Mouse (Mus musculus) forebrain, embryonic 10.5 days (tissue): ENCODE data around the gene Hira. TPM values are rescaled to one million over a fixed set of nuclear protein-coding genes. Genes with fewer than 3 reads are reported as not detected.

ENCODE experiments used
- DNase-seq: peaks from one replicate; pipeline ENCODE4 v3.0.0-alpha.2; 2017; ENCODE audit warnings: low spot score; ENCODE audit errors: extremely low spot score
- H3K27ac ChIP-seq: fragments of 300-500 bp; sonication (generic); 2 replicates; pipeline ENCODE4 v1.5.1; 2016; ENCODE audit warnings: mild to moderate bottlenecking
- H3K27me3 ChIP-seq: fragments of 300-500 bp; sonication (generic); 2 replicates; pipeline ENCODE4 v1.6.1; 2016; ENCODE audit warnings: mild to moderate bottlenecking; ENCODE audit not compliant: poor library complexity, severe bottlenecking
- H3K36me3 ChIP-seq: fragments of 300-500 bp; sonication (generic); replicated peaks from 2 replicates; pipeline ENCODE4 v1.6.1; 2016; ENCODE audit warnings: mild to moderate bottlenecking, moderate library complexity
- H3K4me1 ChIP-seq: fragments of 300-500 bp; sonication (generic); 2 replicates; pipeline ENCODE4 v1.6.1; 2016
- H3K4me3 ChIP-seq: fragments of 300-500 bp; sonication (generic); 2 replicates; pipeline ENCODE4 v1.5.1; 2016; ENCODE audit warnings: mild to moderate bottlenecking, moderate library complexity
- H3K9me3 ChIP-seq: fragments of 300-500 bp; sonication (generic); 2 replicates; pipeline ENCODE4 v1.6.1; 2016; ENCODE audit warnings: mild to moderate bottlenecking, moderate library complexity
- WGBS: fragments of 180-500 bp; shearing (Covaris S2); methylation state at CpG from one replicate; pipeline ENCODE4 v1.1.7; 2016; 5-methylcytosine and 5-hydroxymethylcytosine counted together
- polyA plus RNA-seq: library from polyadenylated mRNA; unstranded; fragments of >200 nt; fragmentation: Nextera tagmentation; extraction: Ambion mirVana; gene quantifications from 2 replicates; pipeline ENCODE4 v1.2.1, GENCODE M21; 2016

The Hira gene
- polyA plus RNA-seq, 1 experiment from 2014 or later = 25.8 TPM

GRCm38 (mm10) chr16:18876091-18876441, 771 bp upstream of the Hira start:
- 1% methylated on average over 17 of the region's 17 CpGs for WGBS

GRCm38 (mm10) chr16:18877386-18878090, 701 bp downstream of the Hira start:
- peaks cover 64% of the 10 kb centered on the region for H3K36me3 ChIP-seq

More at GRCm38 (mm10) chr16:18876091-18876441, 771 bp upstream of the Hira start:
- Histone ChIP-seq H3K4me1 (peaks cover 18% of the 10 kb centered on the region), H3K4me3 (peak overlapping the region; percentile 85), H3K27ac (peak overlapping the region; percentile 92), H3K27me3 (no peaks in the 10 kb centered on the region), H3K36me3 (peaks cover 64% of the 10 kb centered on the region), H3K9me3 (no peaks in the 10 kb centered on the region)
- DNase-seq = no peak

GRCm38 (mm10) chr16:18878091-18878720, 1.4 kb downstream of the Hira start:
- H3K4me1 ChIP-seq = peaks cover 18% of the 10 kb centered on the region
- H3K27ac ChIP-seq = peak overlapping the region; percentile 92
- no peak for DNase-seq
- H3K36me3 ChIP-seq = peaks cover 64% of the 10 kb centered on the region
- H3K27me3 ChIP-seq = no peaks in the 10 kb centered on the region
- H3K4me3 ChIP-seq = peak overlapping the region; percentile 85
- whole genome bisulfite sequencing = 34% methylated on average over 20 of the region's 20 CpGs
- no peaks in the 10 kb centered on the region; the same call in 1 of the 2 replicates for H3K9me3 ChIP-seq

More at GRCm38 (mm10) chr16:18877386-18878090, 701 bp downstream of the Hira start:
- under 1% methylated on average over 41 of the region's 43 CpGs for WGBS
- peak; percentile 74 for DNase-seq
- peak overlapping the region; percentile 85 for H3K4me3 ChIP-seq
- peak overlapping the region; percentile 92 for H3K27ac ChIP-seq
- no peaks in the 10 kb centered on the region for H3K27me3 ChIP-seq
- no peaks in the 10 kb centered on the region; the same call in 1 of the 2 replicates for H3K9me3 ChIP-seq
- peaks cover 18% of the 10 kb centered on the region for H3K4me1 ChIP-seq

GRCm38 (mm10) chr16:18884044-18884443, 7.2 kb downstream of the Hira start:
- no peak for DNase-seq
- H3K36me3 ChIP-seq = peaks cover 79% of the 10 kb centered on the region
- H3K27ac ChIP-seq = no peak overlapping the region
- peaks cover 7% of the 10 kb centered on the region; the same call in 1 of the 2 replicates for H3K4me1 ChIP-seq
- H3K27me3 ChIP-seq = no peaks in the 10 kb centered on the region
- no peaks in the 10 kb centered on the region; the same call in 1 of the 2 replicates for H3K9me3 ChIP-seq
- H3K4me3 ChIP-seq = no peak overlapping the region

GRCm38 (mm10) chr16:18893840-18894372, 17.1 kb downstream of the Hira start:
- Histone ChIP-seq H3K27ac (no peak overlapping the region), H3K4me3 (no peak overlapping the region)

GRCm38 (mm10) chr16:18895249-18895648, 18.4 kb downstream of the Hira start:
- Histone ChIP-seq H3K27ac (no peak overlapping the region), H3K9me3 (no peaks in the 10 kb centered on the region), H3K4me1 (no peaks in the 10 kb centered on the region), H3K27me3 (no peaks in the 10 kb centered on the region), H3K4me3 (no peak overlapping the region), H3K36me3 (peaks cover 63% of the 10 kb centered on the region)
- no peak for DNase-seq
- WGBS = 90% methylated on average over 3 of the region's 3 CpGs

More at GRCm38 (mm10) chr16:18893840-18894372, 17.1 kb downstream of the Hira start:
- H3K36me3 ChIP-seq = peaks cover 54% of the 10 kb centered on the region
- no peaks in the 10 kb centered on the region for H3K9me3 ChIP-seq
- 90% methylated on average over 4 of the region's 4 CpGs for WGBS
- H3K4me1 ChIP-seq = no peaks in the 10 kb centered on the region
- no peaks in the 10 kb centered on the region for H3K27me3 ChIP-seq
- no peak for DNase-seq

- Histone ChIP-seq H3K36me3 (peaks cover 75% of the 10 kb centered on the region), H3K4me1 (no peaks in the 10 kb centered on the region), H3K4me3 (no peak overlapping the region), H3K27ac (no peak overlapping the region), H3K9me3 (no peaks in the 10 kb centered on the region), H3K27me3 (no peaks in the 10 kb centered on the region)
- DNase-seq = no peak
- WGBS = 91% methylated on average over 10 of the region's 10 CpGs
These were observed 19.6 kb downstream of the Hira start for GRCm38 (mm10) chr16:18896429-18896828.

GRCm38 (mm10) chr16:18905648-18906047, 28.8 kb downstream of the Hira start:
- 91% methylated on average over 1 of the region's 1 CpGs for WGBS
- Histone ChIP-seq H3K9me3 (no peaks in the 10 kb centered on the region), H3K27me3 (no peaks in the 10 kb centered on the region), H3K4me1 (no peaks in the 10 kb centered on the region), H3K4me3 (no peak overlapping the region), H3K27ac (no peak overlapping the region), H3K36me3 (peaks cover 94% of the 10 kb centered on the region)
- no peak for DNase-seq

- H3K36me3 ChIP-seq = peaks cover 93% of the 10 kb centered on the region
- H3K4me1 ChIP-seq = no peaks in the 10 kb centered on the region
- 94% methylated on average over 4 of the region's 4 CpGs for WGBS
These were observed 39.2 kb downstream of the Hira start for GRCm38 (mm10) chr16:18916064-18916463.

GRCm38 (mm10) chr16:18921771-18922170, 44.9 kb downstream of the Hira start:
- H3K9me3 ChIP-seq = no peaks in the 10 kb centered on the region
- WGBS = 92% methylated on average over 2 of the region's 2 CpGs
- no peaks in the 10 kb centered on the region for H3K27me3 ChIP-seq
- H3K27ac ChIP-seq = no peak overlapping the region
- no peaks in the 10 kb centered on the region for H3K4me1 ChIP-seq
- no peak overlapping the region for H3K4me3 ChIP-seq
- peaks cover 97% of the 10 kb centered on the region for H3K36me3 ChIP-seq
- DNase-seq = no peak

More at GRCm38 (mm10) chr16:18916064-18916463, 39.2 kb downstream of the Hira start:
- Histone ChIP-seq H3K4me3 (no peak overlapping the region), H3K27me3 (no peaks in the 10 kb centered on the region), H3K9me3 (no peaks in the 10 kb centered on the region), H3K27ac (no peak overlapping the region)
- no peak for DNase-seq

- no peak for DNase-seq
- no peak overlapping the region for H3K4me3 ChIP-seq
- H3K9me3 ChIP-seq = no peaks in the 10 kb centered on the region
- 98% methylated on average over 1 of the region's 1 CpGs for WGBS
- no peak overlapping the region for H3K27ac ChIP-seq
- no peaks in the 10 kb centered on the region for H3K4me1 ChIP-seq
- H3K36me3 ChIP-seq = peaks cover 95% of the 10 kb centered on the region
- no peaks in the 10 kb centered on the region for H3K27me3 ChIP-seq
These were observed 51.1 kb downstream of the Hira start for GRCm38 (mm10) chr16:18927963-18928362.

- Histone ChIP-seq H3K4me3 (no peak overlapping the region), H3K4me1 (no peaks in the 10 kb centered on the region), H3K36me3 (peaks cover 91% of the 10 kb centered on the region), H3K27me3 (no peaks in the 10 kb centered on the region), H3K9me3 (no peaks in the 10 kb centered on the region), H3K27ac (no peak overlapping the region)
- no peak for DNase-seq
- 90% methylated on average over 5 of the region's 5 CpGs for WGBS
These were observed 61.7 kb downstream of the Hira start for GRCm38 (mm10) chr16:18938321-18939082.
